Mouse (Mus musculus): ENCODE measurements around the gene Ptafr. TPM values are rescaled to one million over a fixed set of nuclear protein-coding genes. Genes with fewer than 3 reads are reported as not detected.
"Not testable (repeated sequence)": the region's sequence is repeated elsewhere in the genome, so short reads cannot be mapped to it uniquely, and the experiment has no call there.

The Ptafr gene
- total and polyA plus RNA-seq, 2 experiments from 2014 or later: 0.61 to 0.63 TPM

DNA sequence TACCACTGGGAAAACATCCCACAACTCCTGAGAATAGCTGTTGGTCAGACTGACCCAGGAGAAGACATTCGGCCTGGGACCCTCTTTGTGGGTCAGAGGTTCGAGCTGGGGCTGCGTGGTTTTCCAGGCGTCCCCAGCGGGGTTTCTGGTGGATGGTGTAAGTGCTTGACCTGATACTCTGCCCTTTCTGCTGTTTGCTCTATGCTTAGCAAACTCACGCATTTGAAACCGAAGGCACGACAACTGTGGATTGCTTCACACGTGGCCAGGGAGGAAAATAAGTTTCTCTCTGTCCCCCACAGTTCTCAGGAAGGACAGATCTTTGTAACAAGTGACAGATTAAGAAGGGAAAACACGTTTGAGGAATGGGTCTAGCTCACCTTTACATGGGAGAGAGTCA lies 26.8 kb downstream of the Ptafr start:
- no peak overlapping the region for H3K27ac ChIP-seq
- no peaks in the 10 kb centered on the region for H3K36me3 ChIP-seq (ENCODE audit: insufficient read depth, low read length)
- H3K4me2 ChIP-seq (ENCODE audit: low read depth, low read length): no peak overlapping the region
- H3K9me3 ChIP-seq (ENCODE audit: low read length): no peaks in the 10 kb centered on the region
- H3K27me3 ChIP-seq (ENCODE audit: insufficient read depth, low read length): no peaks in the 10 kb centered on the region
- DNase-seq (ENCODE audit: low spot score) (no peak), ATAC-seq (no peak)
- H3K4me1 ChIP-seq (ENCODE audit: insufficient read depth, low read length): no peaks in the 10 kb centered on the region
- H3K4me3 ChIP-seq (ENCODE audit: low read length): no peak overlapping the region
- WGBS: 84% methylated on average over 10 of the region's 10 CpGs
- TF ChIP-seq CTCF (IDR thresholded peaks at IDR 0.05; ENCODE audit: low read depth): no peak
- no peak overlapping the region for H3K9ac ChIP-seq (replicated peaks; ENCODE audit: low read length)

DNA sequence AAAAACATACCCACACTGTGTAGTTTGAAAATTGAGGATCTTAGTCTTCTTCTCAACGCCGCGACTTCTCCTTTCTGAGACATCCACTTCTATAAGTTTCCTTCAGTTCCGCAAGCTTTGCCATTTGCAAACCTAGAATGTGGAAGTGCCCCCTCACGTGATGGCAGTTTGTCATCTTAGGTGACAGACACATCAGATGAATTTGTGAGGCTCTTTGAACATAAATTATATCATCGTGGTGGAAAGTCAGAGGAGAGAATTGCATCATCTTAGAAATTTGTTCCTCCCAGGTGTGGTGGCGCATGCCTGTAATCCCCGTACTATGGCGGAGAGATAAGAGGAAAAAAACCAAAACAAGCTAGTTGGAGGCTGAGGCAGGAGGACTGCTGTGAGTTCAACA lies 29.1 kb downstream of the Ptafr start:
- H3K27me3 ChIP-seq (ENCODE audit: insufficient read depth, low read length): no peaks in the 10 kb centered on the region
- no peak overlapping the region for H3K4me3 ChIP-seq (ENCODE audit: low read length)
- WGBS: 91% methylated on average over 9 of the region's 9 CpGs
- H3K27ac ChIP-seq: no peak overlapping the region
- no peaks in the 10 kb centered on the region for H3K4me1 ChIP-seq (ENCODE audit: insufficient read depth, low read length)
- no peak for DNase-seq (ENCODE audit: low spot score)
- H3K36me3 ChIP-seq (ENCODE audit: insufficient read depth, low read length): no peaks in the 10 kb centered on the region
- H3K9me3 ChIP-seq (ENCODE audit: low read length): no peaks in the 10 kb centered on the region
- no peak for ATAC-seq
- H3K9ac ChIP-seq (replicated peaks; ENCODE audit: low read length): no peak overlapping the region
- H3K4me2 ChIP-seq (ENCODE audit: low read depth, low read length): no peak overlapping the region
- no peak for TF ChIP-seq CTCF (IDR thresholded peaks at IDR 0.05; ENCODE audit: low read depth)

DNA sequence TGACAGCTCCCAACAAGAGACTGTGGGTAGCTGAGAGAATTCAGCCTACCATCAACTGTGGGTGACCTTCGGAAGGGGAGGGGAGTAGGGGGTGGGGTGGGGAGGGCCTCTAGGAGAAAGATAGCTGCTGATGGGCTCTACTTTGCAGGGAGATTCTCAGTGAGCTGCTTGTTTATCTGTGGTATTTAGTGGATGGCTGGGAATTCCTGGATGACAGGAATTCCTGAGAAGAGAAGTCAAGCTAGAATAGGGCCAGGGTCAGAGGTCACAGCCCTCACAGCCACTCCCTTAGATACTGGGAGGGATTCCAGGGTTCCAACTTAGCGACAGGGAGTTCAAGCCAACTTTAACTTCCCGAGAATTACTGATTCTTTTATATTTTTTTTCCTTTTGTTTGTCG lies 30.3 kb downstream of the Ptafr start:
- Histone ChIP-seq H3K4me2 (ENCODE audit: low read depth, low read length) (no peak overlapping the region), H3K36me3 (ENCODE audit: insufficient read depth, low read length) (no peaks in the 10 kb centered on the region), H3K9me3 (ENCODE audit: low read length) (no peaks in the 10 kb centered on the region), H3K27ac (no peak overlapping the region), H3K9ac (replicated peaks; ENCODE audit: low read length) (no peak overlapping the region), H3K4me3 (ENCODE audit: low read length) (no peak overlapping the region), H3K27me3 (ENCODE audit: insufficient read depth, low read length) (no peaks in the 10 kb centered on the region), H3K4me1 (ENCODE audit: insufficient read depth, low read length) (no peaks in the 10 kb centered on the region)
- DNase-seq (ENCODE audit: low spot score) (no peak), ATAC-seq (no peak)
- WGBS: 17% methylated on average over 4 of the region's 4 CpGs
- no peak for TF ChIP-seq CTCF (IDR thresholded peaks at IDR 0.05; ENCODE audit: low read depth)

DNA sequence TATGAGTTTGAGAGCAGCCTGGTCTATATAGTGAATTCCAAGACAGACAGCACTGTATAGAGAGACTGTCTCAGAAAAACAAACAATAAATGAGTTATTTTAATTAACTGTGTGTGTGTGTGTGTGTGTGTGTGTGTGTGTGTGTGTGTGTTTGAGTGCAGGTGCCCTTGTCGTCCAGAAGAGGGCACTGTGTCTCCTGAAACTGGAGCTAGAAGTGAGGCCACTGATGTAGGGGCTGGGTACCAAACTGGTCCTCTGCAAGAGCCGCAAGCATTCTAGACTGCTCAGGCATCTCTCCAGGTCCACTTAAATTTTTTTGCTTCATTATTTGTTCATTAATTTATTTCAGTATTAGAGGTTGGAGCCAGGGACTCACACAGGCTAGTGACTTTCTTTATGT lies 35.0 kb downstream of the Ptafr start:
- H3K4me1 ChIP-seq (ENCODE audit: insufficient read depth, low read length): no peaks in the 10 kb centered on the region
- TF ChIP-seq CTCF (IDR thresholded peaks at IDR 0.05; ENCODE audit: low read depth): no peak
- H3K36me3 ChIP-seq (ENCODE audit: insufficient read depth, low read length): no peaks in the 10 kb centered on the region
- no peak overlapping the region for H3K4me3 ChIP-seq (ENCODE audit: low read length)
- H3K4me2 ChIP-seq (ENCODE audit: low read depth, low read length): no peak overlapping the region
- DNase-seq (ENCODE audit: low spot score) (no peak), ATAC-seq (no peak)
- no peaks in the 10 kb centered on the region for H3K9me3 ChIP-seq (ENCODE audit: low read length)
- H3K27ac ChIP-seq: no peak overlapping the region
- H3K27me3 ChIP-seq (ENCODE audit: insufficient read depth, low read length): no peaks in the 10 kb centered on the region
- 81% methylated on average over 2 of the region's 2 CpGs for WGBS
- no peak overlapping the region for H3K9ac ChIP-seq (replicated peaks; ENCODE audit: low read length)

DNA sequence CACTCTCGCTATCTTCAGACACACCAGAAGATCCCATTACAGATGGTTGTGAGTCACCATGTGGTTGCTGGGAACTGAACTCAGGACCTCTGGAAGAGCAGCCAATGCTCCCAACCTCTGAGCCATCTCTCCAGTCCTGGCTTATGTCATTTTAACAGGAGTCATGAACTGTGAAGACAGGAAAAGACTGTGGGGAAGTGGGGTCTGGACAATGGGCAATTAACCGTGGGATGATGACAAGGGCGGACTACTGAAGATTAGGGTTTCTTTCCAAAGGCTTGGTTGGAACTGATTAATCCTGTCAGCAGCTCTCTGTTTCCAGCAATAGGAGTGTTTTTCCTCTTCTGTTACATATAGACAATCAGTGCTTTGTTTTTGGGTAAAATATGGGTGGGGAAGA lies 35.9 kb downstream of the Ptafr start:
- no peaks in the 10 kb centered on the region for H3K4me1 ChIP-seq (ENCODE audit: insufficient read depth, low read length)
- H3K27me3 ChIP-seq (ENCODE audit: insufficient read depth, low read length): no peaks in the 10 kb centered on the region
- no peaks in the 10 kb centered on the region for H3K9me3 ChIP-seq (ENCODE audit: low read length)
- no peak overlapping the region for H3K27ac ChIP-seq
- no peak for TF ChIP-seq CTCF (IDR thresholded peaks at IDR 0.05; ENCODE audit: low read depth)
- 87% methylated on average over 3 of the region's 3 CpGs for WGBS
- ATAC-seq (no peak), DNase-seq (ENCODE audit: low spot score) (no peak)
- no peak overlapping the region for H3K9ac ChIP-seq (replicated peaks; ENCODE audit: low read length)
- H3K4me3 ChIP-seq (ENCODE audit: low read length): no peak overlapping the region
- H3K36me3 ChIP-seq (ENCODE audit: insufficient read depth, low read length): no peaks in the 10 kb centered on the region
- H3K4me2 ChIP-seq (ENCODE audit: low read depth, low read length): no peak overlapping the region

DNA sequence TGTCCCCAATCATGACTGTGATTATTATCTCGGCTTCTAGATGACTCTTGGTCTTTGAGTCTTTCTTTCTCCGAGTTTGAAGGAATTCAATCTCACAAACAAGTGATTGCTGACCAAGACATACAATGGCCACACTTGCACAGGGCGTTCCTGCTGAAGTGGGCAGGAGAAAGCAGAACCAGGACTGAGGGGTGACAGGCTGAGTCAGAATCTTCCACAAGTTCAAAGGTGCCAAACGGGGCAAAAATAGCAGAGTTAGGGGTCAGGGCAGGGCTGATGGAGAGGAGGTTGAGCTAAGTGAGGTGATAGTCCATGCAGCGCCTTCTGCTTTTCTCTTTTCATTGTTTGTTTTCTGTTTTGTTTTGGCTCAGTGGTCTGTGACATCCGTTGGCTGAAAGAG lies 36.6 kb downstream of the Ptafr start:
- no peaks in the 10 kb centered on the region for H3K27me3 ChIP-seq (ENCODE audit: insufficient read depth, low read length)
- ATAC-seq: no peak
- WGBS: 78% methylated on average over 6 of the region's 6 CpGs
- no peak overlapping the region for H3K27ac ChIP-seq
- no peaks in the 10 kb centered on the region for H3K4me1 ChIP-seq (ENCODE audit: insufficient read depth, low read length)
- TF ChIP-seq CTCF (IDR thresholded peaks at IDR 0.05; ENCODE audit: low read depth): no peak
- H3K36me3 ChIP-seq (ENCODE audit: insufficient read depth, low read length): no peaks in the 10 kb centered on the region
- H3K9me3 ChIP-seq (ENCODE audit: low read length): no peaks in the 10 kb centered on the region
- H3K4me2 ChIP-seq (ENCODE audit: low read depth, low read length): no peak overlapping the region
- no peak overlapping the region for H3K4me3 ChIP-seq (ENCODE audit: low read length)
- H3K9ac ChIP-seq (replicated peaks; ENCODE audit: low read length): no peak overlapping the region
- DNase-seq (ENCODE audit: low spot score): no peak

DNA sequence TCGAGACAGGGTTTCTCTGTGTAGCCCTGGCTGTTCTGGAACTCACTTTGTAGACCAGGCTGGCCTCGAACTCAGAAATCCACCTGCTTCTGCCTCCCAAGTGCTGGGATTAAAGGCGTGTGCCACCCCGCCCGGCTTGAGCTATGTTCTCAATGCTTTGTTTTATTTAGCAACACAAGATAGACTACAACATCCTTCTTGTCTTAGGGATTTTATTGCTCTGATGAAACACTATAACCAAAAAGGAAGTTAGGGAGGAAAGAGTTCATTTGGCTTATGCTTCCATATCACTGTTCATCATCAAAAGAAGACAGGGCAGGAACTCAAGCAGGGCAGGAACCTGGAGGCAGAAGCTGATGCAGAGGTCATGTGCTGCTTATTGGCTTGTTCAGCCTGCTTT lies 37.4 kb downstream of the Ptafr start:
- not testable (repeated sequence) for H3K4me3 ChIP-seq (ENCODE audit: low read length); H3K4me1 ChIP-seq (ENCODE audit: insufficient read depth, low read length); DNase-seq (ENCODE audit: low spot score); H3K27me3 ChIP-seq (ENCODE audit: insufficient read depth, low read length); ATAC-seq; H3K9me3 ChIP-seq (ENCODE audit: low read length); H3K9ac ChIP-seq (replicated peaks; ENCODE audit: low read length); H3K36me3 ChIP-seq (ENCODE audit: insufficient read depth, low read length); H3K27ac ChIP-seq; H3K4me2 ChIP-seq (ENCODE audit: low read depth, low read length)
- 90% methylated on average over 4 of the region's 5 CpGs for WGBS

All from hindbrain, postnatal 0 days (tissue).